ENCODE assay signal across 7 mouse cellular contexts in genomic region chr1:80180767-80181413, GRCm38 (mm10). TPM values are rescaled to one million over a fixed set of nuclear protein-coding genes. Genes with fewer than 3 reads are reported as not detected.
DNase-seq lines count a peak whose midpoint lies in the region; ATAC-seq and TF ChIP-seq lines count a peak whose summit lies in the region.

No protein-coding gene starts in this region.

- no peaks in the 10 kb centered on the region for H3K36me3 ChIP-seq in C2C12 (ENCODE audit: control insufficient read depth, insufficient read depth)
- H3K36me3 ChIP-seq in E14TG2a.4 (ENCODE audit: insufficient read depth, low read length) = no peaks in the 10 kb centered on the region
- no peaks in the 10 kb centered on the region for H3K36me3 ChIP-seq in forebrain, embryonic 12.5 days (replicated peaks)

- peak; percentile 53; the same call in 1 of the 2 replicates for ATAC-seq in forebrain, embryonic 12.5 days (ENCODE audit: low FRiP score)
- peak; percentile 80 for ATAC-seq in inflammation-experienced regulatory T-cells, adult 6 months
- ATAC-seq in neutrophil, adult 5-6 weeks (ENCODE audit: extremely low read depth, insufficient number of reproducible peaks, low FRiP score, poor library complexity, severe bottlenecking) = peak; percentile 46; the same call in 1 of the 2 replicates

- no peaks in the 10 kb centered on the region for H3K79me3 ChIP-seq in C2C12 (ENCODE audit: low read depth)

- DNase-seq in c-Kit-positive CD71-positive TER-119-positive erythroid progenitor cells, embryonic 14.5 days (ENCODE audit: low spot score) = peak; percentile 45
- DNase-seq in lung, adult 18-20 months = peak; percentile 10 to 44

- no peak overlapping the region for H3K27ac ChIP-seq in forebrain, embryonic 12.5 days

- no peaks in the 10 kb centered on the region for H3K4me1 ChIP-seq in E14TG2a.4 (replicated peaks; ENCODE audit: low read depth, low read length)
- H3K4me1 ChIP-seq in forebrain, embryonic 12.5 days = no peaks in the 10 kb centered on the region

- H3K79me2 ChIP-seq in C2C12 (ENCODE audit: control insufficient read depth, insufficient read depth) = no peaks in the 10 kb centered on the region

- WGBS in forebrain, embryonic 12.5 days = 43% methylated on average over 13 of the region's 13 CpGs

- H3K27me3 ChIP-seq in C2C12 (ENCODE audit: control insufficient read depth, insufficient read depth, insufficient read length) (no peaks in the 10 kb centered on the region), E14TG2a.4 (ENCODE audit: insufficient read depth, low read length) (0 out of 2 replicates have a peak, but pooled peaks cover 5% of the 10 kb centered on the region)
- H3K27me3 ChIP-seq in forebrain, embryonic 12.5 days = peaks cover 6% of the 10 kb centered on the region

- H3ac ChIP-seq in C2C12 (ENCODE audit: control insufficient read depth, insufficient read length, low read depth) = no peak overlapping the region

- no peak overlapping the region for H3K4me3 ChIP-seq in C2C12 (ENCODE audit: insufficient read depth, poor library complexity, severe bottlenecking)
- H3K4me3 ChIP-seq in E14TG2a.4 (replicated peaks; ENCODE audit: low read length) = no peak overlapping the region
- no peak overlapping the region for H3K4me3 ChIP-seq in forebrain, embryonic 12.5 days (replicated peaks)

- H3K9me3 ChIP-seq in E14TG2a.4 (ENCODE audit: low read length) = peaks cover 10% of the 10 kb centered on the region; the same call in 1 of the 2 replicates
- H3K9me3 ChIP-seq in forebrain, embryonic 12.5 days = no peaks in the 10 kb centered on the region

- H3K9ac ChIP-seq in forebrain, embryonic 12.5 days = no peak overlapping the region

- no peak overlapping the region for H3K4me2 ChIP-seq in forebrain, embryonic 12.5 days

- peak; percentile 23 for TF ChIP-seq CTCF in C2C12 (IDR thresholded peaks at IDR 0.05; ENCODE audit: control insufficient read depth, insufficient read depth, insufficient read length)
- TF ChIP-seq CTCF in E14TG2a.4 (conservative IDR thresholded peaks at IDR 0.05; ENCODE audit: low read length) = peak; percentile 61

TF ChIP-seq in C2C12, 6 proteins besides CTCF, POLR2A, EP300 and RAD21:
- TF ChIP-seq FOSL1 (IDR thresholded peaks at IDR 0.05; ENCODE audit: insufficient read depth, low read length, poor library complexity, severe bottlenecking) (no peak), MAX (IDR thresholded peaks at IDR 0.05) (no peak), USF1 (IDR thresholded peaks at IDR 0.05; ENCODE audit: low read depth) (no peak)

RNA-seq across cellular contexts. Expression of gene Fam124b, which starts 37.4 kb away (rescaled TPM):
- polyA plus RNA-seq in C2C12 (2012; fragmentation: generic; extraction: Trizol) = 0.01 TPM
- polyA plus RNA-seq in forebrain, embryonic 12.5 days (2016; fragmentation: Nextera tagmentation; extraction: Ambion mirVana) = 0.27 and 0.29 TPM in 2 replicates
- 10 to 100 TPM in 2 of 3 experiments, 1 to 10 TPM in 1; 6.9 to 12.9 (median 12.5) TPM for polyA plus RNA-seq in inflammation-experienced regulatory T-cells, adult 6 months (2017; shearing (Covaris generic))
- 0.25 and 0.35 TPM in 2 replicates for total RNA-seq in neutrophil, adult 5-6 weeks (2017)
